Mouse (Mus musculus) spleen, adult 2 months (tissue): ENCODE data around the gene Slc13a4. TPM values are rescaled to one million over a fixed set of nuclear protein-coding genes. Genes with fewer than 3 reads are reported as not detected.

Experiments
- DNase-seq, 2 experiments: peaks; one replicate each; pipeline versions ENCODE4 v3.0.0 to v3.0.0-alpha.2; 2012 to 2021; ENCODE audit warnings: low spot score in 2 of 2, low read depth in 1 of 2
- H3K27ac ChIP-seq: fragments of 200-500 bp; 2 replicates; pipeline ENCODE4 v1.5.1; 2012; ENCODE audit warnings: low read length, inconsistent platforms; ENCODE audit not compliant: insufficient read depth
- H3K27me3 ChIP-seq: fragments of 200-500 bp; 2 replicates; pipeline ENCODE4 v1.6.1; 2012; ENCODE audit warnings: mild to moderate bottlenecking, moderate library complexity, low read length, inconsistent platforms; ENCODE audit not compliant: control insufficient read depth, insufficient read depth
- H3K36me3 ChIP-seq: fragments of 200-500 bp; 2 replicates; pipeline ENCODE4 v1.6.1; 2012; ENCODE audit warnings: mild to moderate bottlenecking, low read length, inconsistent platforms; ENCODE audit not compliant: control insufficient read depth, insufficient read depth
- H3K4me1 ChIP-seq: fragments of 200-500 bp; 2 replicates; pipeline ENCODE4 v1.6.1; 2011; ENCODE audit warnings: inconsistent platforms; ENCODE audit not compliant: control insufficient read depth, insufficient read depth, insufficient read length
- H3K4me3 ChIP-seq: fragments of 200-500 bp; 2 replicates; pipeline ENCODE4 v1.5.1; 2011; ENCODE audit warnings: mild to moderate bottlenecking, inconsistent platforms; ENCODE audit not compliant: insufficient read depth, insufficient read length; ENCODE audit errors: extremely low read depth
- CTCF ChIP-seq: fragments of 200-500 bp; IDR thresholded peaks from 2 replicates; pipeline ENCODE4 v1.5.1; 2011; ENCODE audit warnings: mild to moderate bottlenecking, inconsistent platforms; ENCODE audit not compliant: insufficient read depth, insufficient read length, insufficient replicate concordance; ENCODE audit errors: extremely low read depth
- POLR2A ChIP-seq: fragments of 200-500 bp; IDR thresholded peaks from 2 replicates; pipeline ENCODE4 v1.6.1; 2011; ENCODE audit warnings: low read depth, low read length, inconsistent platforms
- WGBS: fragments of 180-500 bp; shearing (Covaris S2); methylation state at CpG from one replicate; pipeline ENCODE4 v1.1.7; 2018; 5-methylcytosine and 5-hydroxymethylcytosine counted together
- polyA plus RNA-seq: library from polyadenylated mRNA; depleted of rRNA; stranded (reverse); fragments of >200 nt; gene quantifications from 2 replicates; pipeline ENCODE4 v1.2.3, GENCODE M21; 2012

Slc13a4 gene
- polyA plus RNA-seq, 1 experiment, result 0.02 TPM

DNA sequence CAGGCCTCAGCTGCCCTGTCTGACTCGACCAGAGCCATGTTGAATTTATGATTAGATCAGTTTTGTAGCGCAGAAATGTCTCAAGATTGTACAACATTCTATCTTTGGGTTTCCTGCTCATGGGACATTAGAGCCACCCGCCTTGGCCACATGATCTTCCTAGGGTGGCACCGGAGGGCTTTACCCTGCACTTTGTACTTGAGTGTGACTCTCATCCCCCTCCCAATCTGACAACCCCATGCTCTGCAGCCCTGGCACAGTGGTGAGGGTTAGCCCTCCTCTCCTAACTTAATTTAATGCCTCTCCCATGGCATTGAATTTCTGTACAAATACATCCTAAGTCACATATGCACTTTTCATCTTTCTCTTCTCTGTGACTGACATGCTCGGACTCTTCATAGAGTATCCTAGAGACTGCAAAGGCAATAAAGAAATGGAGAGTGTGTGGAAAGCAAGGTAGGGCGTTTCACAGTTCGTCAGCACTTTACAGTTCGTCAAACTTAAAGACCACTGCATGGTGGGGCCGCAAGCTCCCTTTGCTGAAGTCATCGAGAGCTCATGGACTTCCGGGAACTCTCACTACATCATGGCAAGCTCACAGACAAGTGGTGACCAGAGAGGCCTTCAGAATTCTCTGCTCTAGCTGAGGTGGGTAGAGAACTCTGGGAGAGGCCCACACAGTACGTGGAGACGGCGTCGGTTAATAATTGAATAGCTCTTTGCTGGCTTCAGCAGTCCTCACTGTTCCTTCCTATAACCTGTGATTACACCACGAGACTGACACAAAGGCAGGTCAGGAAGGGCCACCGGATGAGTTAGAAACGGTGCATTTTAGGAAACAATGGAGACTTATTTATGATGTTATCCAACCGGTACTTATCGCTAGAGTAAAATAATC, 35.8 kb downstream of the Slc13a4 start:
- no peak for TF ChIP-seq CTCF
- TF ChIP-seq POLR2A, result no peak
- DNase-seq, result no peak
- Histone ChIP-seq H3K36me3 (no peaks in the 10 kb centered on the region), H3K4me1 (no peaks in the 10 kb centered on the region), H3K27ac (no peak overlapping the region), H3K27me3 (no peaks in the 10 kb centered on the region), H3K4me3 (no peak overlapping the region)
- WGBS, result 87% methylated on average over 20 of the region's 20 CpGs

- Histone ChIP-seq H3K27me3 (no peaks in the 10 kb centered on the region), H3K36me3 (no peaks in the 10 kb centered on the region), H3K4me3 (no peak overlapping the region), H3K4me1 (no peaks in the 10 kb centered on the region), H3K27ac (no peak overlapping the region)
- no peak for DNase-seq
- TF ChIP-seq POLR2A (no peak), CTCF (no peak)
- WGBS, result 87% methylated on average over 12 of the region's 12 CpGs
Measured at GRCm38 (mm10) chr6:35271094-35271855, 36.7 kb downstream of the Slc13a4 start.

DNA sequence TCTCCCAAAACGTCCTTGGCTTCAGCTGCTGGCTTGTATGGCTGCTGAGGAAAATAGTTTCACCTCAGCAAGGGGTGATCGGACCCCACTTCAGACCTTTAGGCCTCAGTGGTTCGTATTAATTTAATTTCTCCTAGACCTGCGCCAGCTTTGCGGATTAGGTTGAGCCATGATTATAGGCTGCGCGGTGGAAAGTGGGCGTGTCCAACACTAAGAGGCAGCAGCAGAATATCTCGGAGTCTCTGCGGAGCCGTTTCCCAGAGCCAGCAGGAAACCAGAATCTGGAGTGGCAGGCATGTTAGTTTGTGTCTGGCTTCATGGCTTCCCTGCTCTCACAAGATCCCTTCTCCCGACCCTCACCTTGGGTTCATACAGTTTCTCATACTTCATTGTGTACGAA, 38.3 kb downstream of the Slc13a4 start:
- no peak overlapping the region for H3K27ac ChIP-seq
- no peaks in the 10 kb centered on the region for H3K27me3 ChIP-seq
- no peaks in the 10 kb centered on the region for H3K4me1 ChIP-seq
- H3K36me3 ChIP-seq, result no peaks in the 10 kb centered on the region
- no peak for TF ChIP-seq POLR2A
- TF ChIP-seq CTCF, result no peak
- DNase-seq, result no peak
- H3K4me3 ChIP-seq, result no peak overlapping the region
- 90% methylated on average over 13 of the region's 13 CpGs for WGBS

DNA sequence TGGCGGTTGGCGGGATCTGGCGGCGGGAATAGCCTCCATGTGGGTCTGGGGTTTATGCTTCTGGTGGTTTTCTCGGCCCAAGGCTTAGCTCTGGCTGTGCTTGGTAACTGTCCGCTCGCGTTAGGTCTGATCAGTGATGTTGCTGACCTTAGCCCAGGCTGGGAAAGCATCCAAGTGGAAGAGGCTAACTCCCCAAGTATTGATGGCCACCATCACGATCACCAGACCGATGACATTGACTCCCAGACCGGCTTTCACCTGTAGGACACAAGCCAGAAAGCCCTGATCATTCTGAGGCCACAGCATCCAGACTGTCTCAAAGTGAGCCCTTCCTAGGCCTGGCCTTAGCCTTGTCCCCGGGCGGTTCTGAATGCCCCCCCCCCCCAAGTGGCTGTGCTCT, 39.2 kb downstream of the Slc13a4 start:
- Histone ChIP-seq H3K27me3 (no peaks in the 10 kb centered on the region), H3K4me3 (no peak overlapping the region), H3K4me1 (no peaks in the 10 kb centered on the region), H3K36me3 (no peaks in the 10 kb centered on the region), H3K27ac (no peak overlapping the region)
- WGBS, result 94% methylated on average over 13 of the region's 13 CpGs
- DNase-seq, result no peak
- TF ChIP-seq CTCF, result no peak
- no peak for TF ChIP-seq POLR2A

- Histone ChIP-seq H3K27me3 (no peaks in the 10 kb centered on the region), H3K27ac (no peak overlapping the region), H3K4me1 (no peaks in the 10 kb centered on the region), H3K36me3 (peaks cover 8% of the 10 kb centered on the region), H3K4me3 (no peak overlapping the region)
- TF ChIP-seq POLR2A (no peak), CTCF (no peak)
- no peak for DNase-seq
- WGBS, result 83% methylated on average over 15 of the region's 15 CpGs
Measured at GRCm38 (mm10) chr6:35265580-35266278, 42.2 kb downstream of the Slc13a4 start.

DNA sequence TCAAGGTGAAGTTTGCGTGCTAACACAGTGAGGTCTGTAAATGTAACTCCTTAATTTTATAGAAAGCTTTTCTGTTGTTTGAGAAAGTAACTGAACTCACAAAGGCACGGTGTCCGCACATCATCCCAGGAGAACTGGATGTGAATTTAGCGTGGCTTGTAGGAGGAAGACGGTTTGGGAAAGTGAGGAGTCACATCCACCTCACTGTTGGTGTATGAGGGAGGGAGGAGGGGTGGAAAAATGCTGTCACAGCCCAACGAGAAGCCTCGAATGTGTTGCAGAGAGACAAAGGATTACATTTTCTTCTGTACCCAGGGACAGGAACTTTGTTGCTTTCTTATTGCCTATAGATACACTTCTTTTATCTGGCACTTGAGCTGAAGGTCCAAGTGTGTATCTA, 47.4 kb downstream of the Slc13a4 start:
- Histone ChIP-seq H3K4me3 (no peak overlapping the region), H3K27me3 (no peaks in the 10 kb centered on the region), H3K36me3 (peaks cover 8% of the 10 kb centered on the region), H3K27ac (no peak overlapping the region), H3K4me1 (peaks cover 5% of the 10 kb centered on the region; the same call in 1 of the 2 replicates)
- no peak for DNase-seq
- 90% methylated on average over 7 of the region's 7 CpGs for WGBS
- no peak for TF ChIP-seq CTCF
- no peak for TF ChIP-seq POLR2A
